Mouse (Mus musculus): ENCODE measurements around the gene Arl3.

GRCm38 (mm10) chr19:46591575-46591974, 18.6 kb upstream of the Arl3 start:
- TF ChIP-seq CTCF (IDR thresholded peaks at IDR 0.05; ENCODE audit: control insufficient read depth, insufficient read depth, insufficient read length): no peak
- no peak for TF ChIP-seq MAX (IDR thresholded peaks at IDR 0.05)
- TF ChIP-seq USF1 (IDR thresholded peaks at IDR 0.05; ENCODE audit: low read depth): no peak
- no peak for TF ChIP-seq FOSL1 (IDR thresholded peaks at IDR 0.05; ENCODE audit: insufficient read depth, low read length, poor library complexity, severe bottlenecking)
- TF ChIP-seq CEBPB (IDR thresholded peaks at IDR 0.05; ENCODE audit: low read depth): no peak
- TF ChIP-seq MYOG (IDR thresholded peaks at IDR 0.05; ENCODE audit: control insufficient read depth, extremely low read depth, insufficient read length): no peak

All from C2C12 (cell line).